9 mouse cellular contexts compared by ENCODE assay signal in genomic region chr7:139994676-139995075, GRCm38 (mm10). TPM values are rescaled to one million over a fixed set of nuclear protein-coding genes. Genes with fewer than 3 reads are reported as not detected.
DNase-seq lines count a peak whose midpoint lies in the region; ATAC-seq and TF ChIP-seq lines count a peak whose summit lies in the region.
"Had no signal": no experiment of that assay in that cellular context is flagged by ENCODE, and none has a peak within 500 bp of the region (broad histone marks: within the 10 kb centered on the region; RNA-seq: fewer than 3 reads in every experiment).

No protein-coding gene starts in this region.

- peaks cover 38% of the 10 kb centered on the region for H3K36me3 ChIP-seq in intestine, postnatal 0 days (ENCODE audit: control insufficient read depth, insufficient read depth)
- H3K36me3 ChIP-seq in intestine, embryonic 16.5 days (ENCODE audit: control insufficient read depth, insufficient read depth, low read length): peaks cover 12% of the 10 kb centered on the region

- no peak overlapping the region for H3K4me3 ChIP-seq in intestine, postnatal 0 days (ENCODE audit: low read depth, low read length)
- H3K4me3 ChIP-seq in intestine, embryonic 16.5 days (ENCODE audit: low read length): no peak overlapping the region
- H3K4me3 ChIP-seq: myocyte had no signal

- H3K27ac ChIP-seq in intestine, postnatal 0 days (ENCODE audit: low read depth, low read length): no peak overlapping the region
- no peak overlapping the region for H3K27ac ChIP-seq in intestine, embryonic 16.5 days (ENCODE audit: low read length)

- TF ChIP-seq CTCF in intestine, postnatal 0 days (IDR thresholded peaks at IDR 0.05; ENCODE audit: low read depth): peak; percentile 82

- no peak overlapping the region for H3K4me2 ChIP-seq in intestine, postnatal 0 days (replicated peaks; ENCODE audit: low read depth)
- no peak overlapping the region for H3K4me2 ChIP-seq in intestine, embryonic 16.5 days (ENCODE audit: low read depth, low read length)

- 39% methylated on average over 3 of the region's 3 CpGs for WGBS in intestine, postnatal 0 days
- 37% methylated on average over 3 of the region's 3 CpGs for WGBS in intestine, embryonic 16.5 days

- no peaks in the 10 kb centered on the region for H3K9me3 ChIP-seq in intestine, postnatal 0 days (ENCODE audit: control insufficient read depth)
- H3K9me3 ChIP-seq in intestine, embryonic 16.5 days (ENCODE audit: control insufficient read depth, low read length): no peaks in the 10 kb centered on the region

- H3K27me3 ChIP-seq in intestine, postnatal 0 days (replicated peaks; ENCODE audit: control insufficient read depth, insufficient read depth, low read length): no peaks in the 10 kb centered on the region
- no peaks in the 10 kb centered on the region for H3K27me3 ChIP-seq in intestine, embryonic 16.5 days (replicated peaks; ENCODE audit: control insufficient read depth, insufficient read depth, low read length)

- no peak overlapping the region for H3K9ac ChIP-seq in intestine, postnatal 0 days (ENCODE audit: low read depth, low read length)
- no peak overlapping the region for H3K9ac ChIP-seq in intestine, embryonic 16.5 days (ENCODE audit: low read depth, low read length)

- no peak for ATAC-seq in intestine, postnatal 0 days
- no peak for ATAC-seq in intestine, embryonic 16.5 days
- ATAC-seq in megakaryocyte progenitor cell, adult 5-6 weeks (replicated peaks; ENCODE audit: poor library complexity): peak; percentile 59

- DNase-seq in MEL-GATA-1-ER (ENCODE audit: extremely low read depth, low read depth): peak; percentile 17
- peak; percentile 71 for DNase-seq in cerebellum, adult 9-10 months
- peak; percentile 37 to 64 for DNase-seq in frontal cortex, postnatal 14 days (ENCODE audit: low spot score in 2 of 2)
- peak; percentile 71 to 76 for DNase-seq in layer of hippocampus, postnatal 14 days (ENCODE audit: low spot score in 2 of 2)
- peak; percentile 30 to 55 for DNase-seq in spleen, postnatal 36 days (ENCODE audit: low spot score in 2 of 2)

- H3K4me1 ChIP-seq in intestine, postnatal 0 days (replicated peaks; ENCODE audit: control insufficient read depth, insufficient read depth, low read length): no peaks in the 10 kb centered on the region
- H3K4me1 ChIP-seq in intestine, embryonic 16.5 days (ENCODE audit: control insufficient read depth, insufficient read depth, low read length): peaks cover 3% of the 10 kb centered on the region; the same call in 1 of the 2 replicates

RNA-seq across cellular contexts. Expression of gene Adam8, which starts 2.3 kb away (rescaled TPM):
- 0.29 and 0.52 TPM in 2 replicates for polyA plus RNA-seq in intestine, postnatal 0 days (2015; fragmentation: Nextera tagmentation; extraction: Ambion mirVana)
- polyA plus RNA-seq in intestine, embryonic 16.5 days (2015; fragmentation: Nextera tagmentation; extraction: Ambion mirVana): 1.0 and 1.2 TPM in 2 replicates
- 1 to 10 TPM; 1.5 to 1.9 TPM for total RNA-seq in layer of hippocampus, postnatal 14 days (2021)
- total RNA-seq in megakaryocyte progenitor cell, adult 5-6 weeks (2015): 1.3 and 1.9 TPM in 2 replicates
- total RNA-seq in megakaryocyte progenitor cell, adult 5-6 weeks (2017): 1.3 and 1.7 TPM in 2 replicates

RNA-seq across cellular contexts. Expression of gene 6430531B16Rik, which starts 16.1 kb away (rescaled TPM):
- polyA plus RNA-seq in intestine, postnatal 0 days (2015; fragmentation: Nextera tagmentation; extraction: Ambion mirVana): 0.16 TPM in 1 of 2 replicates, not detected in the other
- 0.13 TPM in 1 of 2 replicates, not detected in the other for polyA plus RNA-seq in intestine, embryonic 16.5 days (2015; fragmentation: Nextera tagmentation; extraction: Ambion mirVana)
- total RNA-seq in layer of hippocampus, postnatal 14 days (2021): under 1 TPM; 0.39 to 0.83 TPM
- 0.10 and 0.27 TPM in 2 replicates for total RNA-seq in megakaryocyte progenitor cell, adult 5-6 weeks (2015)
- 0.57 TPM in 1 of 2 replicates, not detected in the other for total RNA-seq in megakaryocyte progenitor cell, adult 5-6 weeks (2017)

RNA-seq across cellular contexts. Expression of gene Zfp511, which starts 41.5 kb away (rescaled TPM):
- 16.0 and 17.6 TPM in 2 replicates for polyA plus RNA-seq in intestine, postnatal 0 days (2015; fragmentation: Nextera tagmentation; extraction: Ambion mirVana)
- 31.7 and 32.8 TPM in 2 replicates for polyA plus RNA-seq in intestine, embryonic 16.5 days (2015; fragmentation: Nextera tagmentation; extraction: Ambion mirVana)
- total RNA-seq in layer of hippocampus, postnatal 14 days (2021): 10 to 100 TPM; 21.9 to 25.7 TPM
- total RNA-seq in megakaryocyte progenitor cell, adult 5-6 weeks (2015): 32.2 and 34.8 TPM in 2 replicates
- 21.0 and 21.1 TPM in 2 replicates for total RNA-seq in megakaryocyte progenitor cell, adult 5-6 weeks (2017)

RNA-seq across cellular contexts. Expression of gene Tubgcp2, which starts 41.8 kb away (rescaled TPM):
- 12.3 and 13.0 TPM in 2 replicates for polyA plus RNA-seq in intestine, postnatal 0 days (2015; fragmentation: Nextera tagmentation; extraction: Ambion mirVana)
- polyA plus RNA-seq in intestine, embryonic 16.5 days (2015; fragmentation: Nextera tagmentation; extraction: Ambion mirVana): 34.3 and 35.3 TPM in 2 replicates
- total RNA-seq in layer of hippocampus, postnatal 14 days (2021): 10 to 100 TPM; 34.9 to 39.3 TPM
- total RNA-seq in megakaryocyte progenitor cell, adult 5-6 weeks (2015): 24.0 and 25.8 TPM in 2 replicates
- 35.2 and 36.5 TPM in 2 replicates for total RNA-seq in megakaryocyte progenitor cell, adult 5-6 weeks (2017)

RNA-seq across cellular contexts. Expression of gene Utf1, which starts 51.1 kb away (rescaled TPM):
- polyA plus RNA-seq in intestine, postnatal 0 days (2015; fragmentation: Nextera tagmentation; extraction: Ambion mirVana): not detected in 2 replicates
- not detected in 2 replicates for polyA plus RNA-seq in intestine, embryonic 16.5 days (2015; fragmentation: Nextera tagmentation; extraction: Ambion mirVana)
- not detected for total RNA-seq in layer of hippocampus, postnatal 14 days (2021)
- total RNA-seq in megakaryocyte progenitor cell, adult 5-6 weeks (2015): not detected in 2 replicates
- total RNA-seq in megakaryocyte progenitor cell, adult 5-6 weeks (2017): not detected in 2 replicates
- polyA plus RNA-seq: myocyte had no signal

Comparison
In these comparisons a context has a peak if more than half of its experiments do, and no peak if none do; other contexts are left out.
1. DNase-seq: peak in every context shown above with its lines; median percentile 74 in layer of hippocampus, postnatal 14 days; 71 in cerebellum, adult 9-10 months; 50 in frontal cortex, postnatal 14 days; 42 in spleen, postnatal 36 days; 17 in MEL-GATA-1-ER.